Mouse (Mus musculus) cerebellum, adult 9-11 months (tissue): ENCODE results near the gene Pcnp.
"Not testable (repeated sequence)": the region's sequence is repeated elsewhere in the genome, so short reads cannot be mapped to it uniquely, and the experiment has no call there.

Source experiments
- DNase-seq: peaks from one replicate; pipeline ENCODE4 v3.0.0; 2022

The Pcnp gene

GRCm38 (mm10) chr16:56029661-56030082 is at the start of gene Pcnp:
TSS of gene Pcnp (minus strand) at chr16:56029739.
- peak; percentile 98 for DNase-seq

DNA sequence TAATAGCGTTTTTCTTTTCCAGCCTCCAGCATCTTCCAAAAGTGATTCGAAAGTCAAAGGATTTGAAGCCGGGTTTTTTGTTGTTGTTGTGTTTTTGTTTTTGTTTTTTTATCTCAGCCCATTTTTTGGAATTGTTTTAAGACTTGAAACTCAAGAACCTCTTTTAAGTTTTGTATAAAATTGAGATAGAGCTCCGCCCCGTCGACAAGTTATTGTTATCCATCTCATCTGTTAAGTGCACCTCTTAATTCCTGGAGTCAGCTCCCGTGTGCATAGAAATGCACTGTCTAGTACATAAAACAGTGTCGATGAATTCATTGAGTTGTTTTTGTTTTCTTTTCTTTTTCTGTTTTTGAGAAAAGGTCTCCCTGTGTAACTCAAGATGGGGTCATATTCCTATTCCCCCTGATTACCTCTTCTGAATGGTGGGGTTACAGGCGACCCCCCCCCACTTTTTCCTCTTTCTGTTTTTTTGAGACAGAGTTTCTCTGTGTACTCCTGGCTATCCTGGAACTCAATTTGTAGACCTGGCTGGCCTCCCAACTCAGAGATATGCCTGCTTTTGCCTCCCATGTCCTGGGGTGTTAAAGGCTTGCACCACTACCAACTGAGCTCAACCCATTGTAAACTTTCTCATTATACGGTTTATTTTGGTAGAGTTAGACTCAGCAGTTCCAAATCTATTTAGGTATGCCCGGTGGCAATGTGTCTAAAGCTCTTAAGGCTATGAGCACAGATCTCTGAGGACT is 46.8 kb upstream of the Pcnp start:
- peak; percentile 45 for DNase-seq

- peak; percentile 88 for DNase-seq
Measured at GRCm38 (mm10) chr16:56075222-56076111, 45.9 kb upstream of the Pcnp start.

DNA sequence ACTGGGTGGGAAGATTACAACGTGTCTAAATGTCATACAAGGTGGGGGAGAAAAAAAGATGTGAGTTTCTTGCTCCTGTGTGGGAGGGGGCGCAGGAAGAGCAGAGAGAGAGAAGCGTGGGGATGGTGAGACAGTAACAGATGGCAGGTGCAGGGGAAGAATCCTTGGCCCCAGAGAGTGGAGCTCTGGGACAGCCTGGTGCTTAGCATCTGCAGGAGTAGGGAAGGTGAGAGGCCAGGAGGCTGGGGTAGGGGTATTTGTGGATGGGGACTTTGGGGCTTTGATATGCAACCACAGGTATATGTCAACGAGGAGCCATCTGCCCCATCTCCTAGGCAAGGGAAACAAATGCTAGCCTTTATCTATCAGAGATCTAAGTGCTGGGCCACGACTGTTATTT is 45.0 kb upstream of the Pcnp start:
- peak; percentile 50 for DNase-seq

GRCm38 (mm10) chr16:56074122-56074521 is 44.6 kb upstream of the Pcnp start:
- peak; percentile 42 for DNase-seq

GRCm38 (mm10) chr16:56073150-56073549 is 43.6 kb upstream of the Pcnp start:
- DNase-seq, result not testable (repeated sequence)

GRCm38 (mm10) chr16:56072533-56072932 is 43.0 kb upstream of the Pcnp start:
- DNase-seq, result no peak

GRCm38 (mm10) chr16:56071317-56072232 is 42.0 kb upstream of the Pcnp start:
- no peak for DNase-seq

- no peak for DNase-seq
Measured at GRCm38 (mm10) chr16:56068523-56069070, 39.1 kb upstream of the Pcnp start.

DNA sequence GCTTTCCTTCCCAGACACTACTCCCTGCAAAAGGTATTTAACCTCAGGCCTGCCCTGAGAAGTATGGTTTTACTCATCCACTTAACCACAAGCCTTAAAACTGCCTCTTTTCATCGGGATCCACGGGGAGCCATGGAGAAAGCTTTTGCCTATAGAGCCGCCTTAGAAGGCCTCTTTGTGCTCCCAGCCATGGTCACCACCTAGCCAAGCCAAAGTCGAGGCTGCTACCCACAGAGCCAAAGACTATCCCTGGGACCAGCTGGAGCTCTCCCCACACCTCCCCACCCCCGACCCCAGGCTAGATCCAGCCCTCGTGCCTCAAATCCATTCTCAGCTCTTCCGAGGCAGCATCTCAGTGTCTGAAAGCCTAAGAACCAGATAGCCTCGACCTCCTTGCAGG is 36.6 kb upstream of the Pcnp start:
- DNase-seq, result no peak

GRCm38 (mm10) chr16:56064334-56064990 is 34.9 kb upstream of the Pcnp start:
- peak; percentile 73 for DNase-seq

DNA sequence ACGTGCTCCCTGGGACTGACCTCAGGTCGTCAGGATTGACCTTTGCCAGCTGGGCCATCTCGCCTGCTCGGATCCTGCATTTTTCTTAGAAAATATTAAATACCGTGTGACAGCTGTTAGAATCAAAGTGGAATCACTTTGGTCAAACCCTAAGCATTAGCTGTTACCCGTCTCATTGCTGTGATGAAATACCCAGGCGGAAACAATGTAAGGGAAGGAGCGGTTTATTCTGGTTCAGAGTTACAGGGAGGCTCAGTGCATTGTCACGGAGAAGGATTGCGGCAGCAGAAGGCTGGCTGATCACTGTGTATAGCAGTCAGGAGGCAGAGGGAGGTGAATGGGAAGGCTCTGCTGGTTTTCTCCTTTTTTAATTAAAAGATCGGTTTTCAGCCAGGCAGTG is 33.4 kb upstream of the Pcnp start:
- no peak for DNase-seq

DNA sequence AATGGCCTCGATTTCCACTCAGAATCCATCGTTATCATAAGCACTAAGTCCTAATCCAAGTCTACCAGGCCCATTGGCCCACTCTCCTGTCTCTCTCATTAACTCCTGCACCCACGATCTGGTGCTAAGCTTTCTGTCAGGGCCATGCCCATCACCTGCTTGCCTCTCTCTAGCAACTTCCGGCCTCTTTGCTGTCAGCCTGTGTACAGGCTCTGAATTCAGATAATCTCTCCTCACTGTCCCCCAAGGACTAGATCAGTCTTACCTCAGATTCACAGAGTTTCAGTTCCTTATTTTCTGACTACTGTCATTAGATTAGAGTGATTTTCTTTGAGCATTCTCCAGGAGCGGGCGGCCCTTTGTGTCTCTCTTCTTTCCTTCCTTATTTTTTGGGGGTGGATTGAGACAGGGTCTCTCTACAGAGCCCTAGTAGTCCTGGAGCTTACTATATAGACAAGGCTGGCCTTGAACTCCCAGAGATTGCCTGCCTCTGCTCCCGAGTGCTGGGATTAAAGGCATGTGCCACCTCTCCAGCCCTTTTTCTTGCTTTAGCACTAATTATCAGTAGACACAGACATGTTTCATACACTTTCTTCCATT is 32.6 kb upstream of the Pcnp start:
- no peak for DNase-seq

DNA sequence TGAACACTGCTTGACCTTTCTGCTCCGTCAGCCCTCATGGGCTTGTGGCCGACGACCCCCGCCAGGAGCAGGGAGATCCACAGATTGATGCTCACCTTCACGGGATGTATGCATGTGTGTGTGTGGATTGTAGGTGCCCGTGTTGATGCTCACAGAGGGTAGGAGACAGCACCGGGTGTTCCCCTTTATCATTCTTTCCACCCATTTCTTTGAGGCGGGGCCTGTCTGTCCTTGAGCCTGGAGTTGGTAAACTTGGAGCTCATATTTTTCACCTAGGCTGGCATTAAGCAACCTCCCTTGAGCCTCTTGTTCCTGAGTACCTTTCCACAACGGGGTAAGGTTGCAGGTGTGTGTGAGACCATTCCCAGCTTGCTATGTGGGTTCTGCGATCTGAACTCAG is 28.6 kb upstream of the Pcnp start:
- no peak for DNase-seq

- DNase-seq, result no peak
Measured at GRCm38 (mm10) chr16:56056944-56057590, 27.5 kb upstream of the Pcnp start.

DNA sequence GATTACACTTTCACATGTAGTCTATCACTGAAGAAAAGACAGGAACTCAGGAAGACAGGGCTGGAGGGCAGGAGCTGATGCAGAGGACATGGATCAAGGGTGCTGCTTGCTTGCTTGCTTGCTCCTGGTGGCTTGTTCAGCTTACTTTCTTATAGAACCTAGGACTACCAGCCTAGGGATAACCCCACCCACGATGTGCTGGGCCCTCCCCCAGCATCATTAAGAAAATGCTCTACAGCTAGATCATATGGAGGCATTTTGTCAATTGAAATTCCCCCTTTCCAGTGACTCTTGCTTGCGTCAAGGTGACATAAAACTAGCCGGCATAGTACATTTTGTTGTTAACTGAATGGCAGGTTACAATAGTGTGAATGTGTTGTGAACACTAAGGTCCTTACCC is 26.4 kb upstream of the Pcnp start:
- DNase-seq, result no peak

DNA sequence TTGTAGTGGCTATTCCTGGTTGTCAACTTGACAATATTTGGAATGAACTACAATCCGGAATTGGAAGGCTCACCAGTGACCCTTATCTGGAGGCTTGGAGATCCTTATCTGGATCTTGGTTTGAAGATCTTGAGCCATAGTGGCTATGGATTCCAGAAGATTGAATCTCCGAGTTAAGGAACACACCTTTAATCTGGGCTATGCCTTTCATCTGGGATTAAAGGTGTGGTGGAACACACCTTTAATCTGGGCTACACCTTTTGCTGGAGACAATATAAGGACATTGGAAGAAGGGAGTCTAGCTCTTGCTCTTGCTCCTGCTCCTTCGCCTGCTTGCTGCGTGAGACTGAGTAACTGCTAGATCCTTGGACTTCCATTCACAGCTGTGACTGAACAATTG is 18.5 kb upstream of the Pcnp start, which contains the start of gene Senp7:
Gene Senp7, plus strand, starts transcription at position 301 of the 400 bp plus-strand sequence.
- DNase-seq, result not testable (repeated sequence)

GRCm38 (mm10) chr16:56038090-56038489 is 8.6 kb upstream of the Pcnp start:
- no peak for DNase-seq

DNA sequence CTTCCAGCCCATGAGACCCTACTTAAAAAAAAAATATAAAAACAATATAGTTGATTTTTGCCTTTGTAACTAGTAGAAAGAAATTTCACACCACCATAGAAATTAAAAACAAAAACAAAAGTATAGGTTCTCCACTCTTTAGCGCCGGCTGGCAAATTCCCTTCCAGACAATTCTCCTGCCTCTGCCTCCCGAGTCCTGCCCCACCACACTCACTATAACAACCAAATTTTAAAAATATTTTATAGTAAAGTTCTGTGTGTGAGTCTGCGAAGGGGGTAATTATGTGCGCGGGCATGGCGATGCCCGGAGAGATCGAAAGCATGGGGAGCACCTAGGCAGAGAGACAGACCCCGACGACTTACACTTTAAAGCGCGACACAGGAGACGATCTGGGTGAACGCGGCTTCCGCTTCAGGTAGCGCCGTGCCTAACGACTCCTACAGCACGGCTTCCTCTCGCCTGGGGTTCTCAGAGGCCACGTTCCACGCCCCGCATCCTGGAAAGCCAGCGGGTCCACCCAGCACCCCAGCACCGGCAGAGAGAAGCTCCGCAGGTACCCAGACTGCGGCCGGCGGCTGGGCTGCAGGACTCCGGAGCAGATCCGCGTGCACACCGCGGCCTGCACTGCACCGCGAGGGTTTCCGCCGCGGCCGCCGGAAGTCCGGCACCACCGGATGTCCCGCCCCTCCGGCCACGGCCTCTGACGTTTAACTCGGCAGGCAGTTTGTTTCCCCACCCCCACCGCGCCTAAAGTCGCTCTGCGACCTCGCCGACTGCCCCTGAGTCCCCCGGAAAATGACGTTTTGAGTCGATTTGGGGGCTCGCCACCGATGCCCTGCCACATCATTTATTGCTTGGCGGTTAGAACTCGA is 7.8 kb upstream of the Pcnp start, which contains the start of gene Trmt10c:
Gene Trmt10c, minus strand, starts transcription at position 682 of the 873 bp plus-strand sequence.
- DNase-seq, result peak; percentile 92

DNA sequence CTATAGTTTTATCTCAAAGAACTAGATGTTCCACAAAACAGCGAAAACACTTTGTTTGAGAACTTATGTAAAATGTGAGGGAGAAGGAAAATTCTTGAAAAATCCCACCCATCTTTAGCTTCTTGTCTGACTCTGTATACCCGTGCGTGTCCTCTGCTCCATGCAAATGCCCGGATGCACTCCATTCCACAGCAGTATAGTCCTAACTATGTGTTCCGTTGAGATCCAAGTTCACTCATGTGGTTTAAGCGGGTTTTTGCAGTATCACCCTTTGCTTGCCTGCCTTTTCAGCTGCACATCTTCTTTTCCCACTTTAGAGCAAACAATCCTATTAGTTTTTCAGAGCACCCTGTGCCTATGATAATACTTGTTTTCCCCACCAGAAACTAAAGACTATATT is 7.0 kb upstream of the Pcnp start:
- no peak for DNase-seq
